Mouse (Mus musculus) heart, postnatal 14 days (tissue): ENCODE results near the gene Samd4b. TPM values are rescaled to one million over a fixed set of nuclear protein-coding genes. Genes with fewer than 3 reads are reported as not detected.

Experiments
- DNase-seq, 2 experiments: peaks; one replicate each; pipeline ENCODE4 v3.0.0; 2021 to 2022
- intact Hi-C: fragments of 180-260 bp; cut with DNase I; formaldehyde crosslinking; loops from one replicate; pipeline ENCODE4 v1.15.1; 2025
- total RNA-seq, 2 experiments: library from RNA; stranded (reverse); gene quantifications; 2 replicates each; pipeline ENCODE4 v1.2.3; 2021

Gene Samd4b
- total RNA-seq, 2 experiments from 2014 or later: 32.1 to 32.4 TPM

GRCm38 (mm10) chr7:28460361-28460760 is 137.6 kb downstream of the Samd4b start:
- no peak for DNase-seq
- intact Hi-C loops: no loop called here

- no peak for DNase-seq
- intact Hi-C loops: no loop called here
These were observed 145.5 kb downstream of the Samd4b start for GRCm38 (mm10) chr7:28452361-28453005.

DNA sequence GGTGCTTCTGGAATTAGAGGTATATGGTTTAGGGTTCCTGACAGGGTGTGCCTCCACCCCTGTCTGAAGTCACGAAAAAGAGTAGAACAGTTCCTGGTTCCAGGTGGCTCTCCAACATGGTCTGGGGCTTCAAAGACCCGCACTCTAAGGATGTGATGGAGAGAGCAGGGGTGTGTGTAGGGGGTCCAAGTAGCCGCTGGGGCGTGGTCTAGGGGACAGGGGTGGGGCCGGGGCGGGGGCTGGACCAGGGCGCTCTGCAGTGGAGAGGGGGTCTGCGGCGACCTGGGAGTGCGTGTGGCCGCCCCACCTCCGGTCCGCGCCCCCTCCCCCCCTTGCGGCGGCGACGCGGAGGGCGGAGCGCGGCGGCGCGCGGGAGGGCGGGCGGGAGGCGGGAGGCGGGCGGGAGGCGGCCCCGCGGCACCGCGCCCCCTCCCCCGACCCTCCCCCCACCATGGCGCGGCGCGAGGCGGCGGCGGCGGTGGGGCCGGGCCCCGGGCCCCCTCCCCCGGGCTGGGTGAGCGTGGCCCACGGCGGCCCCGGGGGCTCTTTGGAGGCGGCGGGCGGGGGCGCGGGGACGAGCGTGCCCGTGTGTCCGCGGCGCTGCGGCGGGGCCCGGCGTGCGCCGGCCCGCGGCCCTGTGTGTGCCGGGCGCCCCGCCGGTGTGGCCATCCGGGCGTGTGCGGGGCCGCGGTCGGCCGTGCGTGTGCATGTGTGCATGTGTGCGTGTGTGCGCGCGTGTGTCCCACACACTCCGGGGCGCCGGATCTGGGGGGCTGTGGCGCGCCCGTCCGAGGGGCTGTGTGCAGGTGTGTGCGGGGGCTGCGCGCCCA is 146.2 kb downstream of the Samd4b start, which contains the start of gene Lrfn1:
Gene Lrfn1 (plus strand): TSS at position 450 of the 830 bp plus-strand sequence.
- peak in 1 of 2 experiments; percentile 34 for DNase-seq
- intact Hi-C loops: no loop called here

GRCm38 (mm10) chr7:28447865-28448820 is 149.8 kb downstream of the Samd4b start:
- intact Hi-C loops: loop anchor here (5.0 kb wide), 1 partner anchor 279 kb away; no protein-coding TSS in a partner anchor
- no peak for DNase-seq

DNA sequence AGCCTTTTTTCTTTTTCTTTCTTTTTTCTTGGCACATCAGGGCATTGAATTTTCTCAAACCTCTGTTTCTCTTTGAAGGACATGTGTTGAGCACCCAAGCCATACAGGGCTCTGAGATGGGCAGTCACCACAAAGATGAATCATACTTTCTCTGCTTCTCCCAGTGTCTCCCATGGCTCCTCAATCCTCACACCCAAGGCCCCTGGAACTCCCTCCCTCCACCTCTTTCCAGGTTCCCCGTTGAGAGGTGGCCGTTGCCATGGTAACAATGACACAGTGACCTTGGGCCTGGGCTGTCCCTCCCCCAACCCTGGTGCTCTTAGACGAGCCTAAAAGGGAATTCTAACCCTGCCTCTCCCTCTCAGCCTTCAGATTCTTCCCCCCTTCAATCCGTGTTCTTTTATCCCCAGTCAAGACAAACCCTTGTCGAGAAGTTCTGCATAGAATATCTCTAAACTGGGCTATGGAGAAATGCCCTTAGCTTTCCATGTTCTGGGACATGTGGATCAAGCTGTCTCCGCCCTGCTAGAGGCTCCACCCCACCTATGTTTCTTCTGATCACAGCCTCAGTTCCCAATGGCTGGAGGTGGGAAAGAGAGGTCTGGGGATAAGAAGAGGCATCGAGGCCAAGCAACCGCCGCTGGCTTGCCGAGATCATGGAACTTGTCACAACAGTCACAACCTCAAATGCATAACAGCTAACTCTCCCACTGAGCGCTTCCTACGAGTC is 150.7 kb downstream of the Samd4b start:
- DNase-seq: no peak
- intact Hi-C loops: loop anchor here (5.0 kb wide), 1 partner anchor 280 kb away; no protein-coding TSS in a partner anchor

GRCm38 (mm10) chr7:28446446-28446845 is 151.5 kb downstream of the Samd4b start:
- peak; percentile 80 to 90 for DNase-seq
- intact Hi-C loops: loop anchor here (1.0 to 5.0 kb wide), 3 partner anchors 82 to 281 kb away; no protein-coding TSS in a partner anchor

DNA sequence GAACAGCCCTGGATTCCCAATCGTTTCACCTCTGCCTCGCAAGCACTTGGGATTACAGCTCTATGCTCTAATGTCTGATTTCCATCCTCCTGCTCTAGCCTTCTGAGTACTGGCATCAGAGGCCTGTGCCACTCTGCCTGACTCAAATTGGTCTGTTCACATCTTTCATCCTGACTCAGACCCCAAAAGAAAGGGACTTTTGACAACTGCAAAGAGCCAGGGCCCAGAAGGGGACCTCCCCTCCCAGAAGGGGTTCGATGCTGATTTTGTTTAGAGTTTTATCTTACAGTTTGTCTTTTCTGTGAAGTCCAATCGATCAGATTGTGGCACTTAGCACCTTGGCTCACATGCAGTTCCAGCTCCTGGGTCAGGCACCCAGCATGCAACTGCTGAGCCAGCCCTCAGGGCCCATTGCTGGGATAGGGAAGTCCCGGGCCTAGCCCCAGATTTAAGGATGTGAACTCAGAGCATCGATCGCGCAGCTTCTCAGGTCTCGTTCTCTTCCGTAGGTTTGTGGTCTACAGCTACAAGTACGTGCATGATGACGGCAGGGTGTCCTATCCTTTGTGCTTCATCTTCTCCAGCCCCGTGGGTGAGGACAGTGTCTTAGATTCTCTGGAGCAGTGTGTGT is 153.5 kb downstream of the Samd4b start:
- DNase-seq: no peak
- intact Hi-C loops: no loop called here

DNA sequence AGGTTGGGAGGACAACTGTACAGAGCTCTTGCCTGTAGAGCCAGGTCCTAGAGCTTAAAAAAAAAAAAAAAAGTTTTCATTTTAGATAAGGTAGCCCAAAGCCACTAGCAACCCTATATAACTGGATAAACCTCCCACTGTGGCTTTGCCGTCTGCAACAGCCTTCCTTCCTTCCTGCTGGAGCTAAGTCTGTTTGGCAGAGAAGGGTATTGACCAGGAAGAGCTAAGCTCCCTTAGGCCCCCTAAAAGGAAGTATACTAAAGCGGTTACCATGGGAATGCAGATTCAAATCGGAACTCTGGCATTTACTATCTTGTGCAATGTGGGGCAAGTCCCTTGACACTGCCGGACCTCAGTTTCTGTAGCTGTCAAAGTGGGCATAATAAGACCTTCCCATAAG is 155.3 kb downstream of the Samd4b start:
- intact Hi-C loops: no loop called here
- DNase-seq: no peak

- intact Hi-C loops: no loop called here
- no peak for DNase-seq
These were observed 156.0 kb downstream of the Samd4b start for GRCm38 (mm10) chr7:28441776-28442485.

- peak; percentile 21 to 28 for DNase-seq
- intact Hi-C loops: no loop called here
These were observed 157.2 kb downstream of the Samd4b start for GRCm38 (mm10) chr7:28440739-28441138.

DNA sequence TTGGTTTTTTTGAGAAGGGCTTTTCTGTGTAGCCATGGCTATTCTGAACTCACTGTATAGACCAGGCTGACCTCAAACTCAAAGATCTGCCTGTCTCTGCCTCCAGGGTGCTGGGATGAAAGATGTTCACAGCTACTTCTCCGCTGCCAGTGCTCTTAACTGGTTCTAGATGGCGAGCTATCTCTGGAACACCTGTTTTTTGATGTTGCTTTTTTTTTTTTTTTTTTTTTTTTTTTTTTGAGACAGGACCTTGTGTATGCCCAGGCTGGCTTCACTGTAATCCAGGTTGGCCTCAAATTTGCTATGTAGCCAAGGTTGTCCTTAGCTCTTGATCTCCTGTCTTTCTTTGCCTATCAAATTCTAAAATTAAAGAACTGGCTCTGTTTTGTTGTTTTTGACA is 159.2 kb downstream of the Samd4b start:
- intact Hi-C loops: no loop called here
- no peak for DNase-seq

- no peak for DNase-seq
- intact Hi-C loops: no loop called here
These were observed 160.0 kb downstream of the Samd4b start for GRCm38 (mm10) chr7:28437964-28438363.

DNA sequence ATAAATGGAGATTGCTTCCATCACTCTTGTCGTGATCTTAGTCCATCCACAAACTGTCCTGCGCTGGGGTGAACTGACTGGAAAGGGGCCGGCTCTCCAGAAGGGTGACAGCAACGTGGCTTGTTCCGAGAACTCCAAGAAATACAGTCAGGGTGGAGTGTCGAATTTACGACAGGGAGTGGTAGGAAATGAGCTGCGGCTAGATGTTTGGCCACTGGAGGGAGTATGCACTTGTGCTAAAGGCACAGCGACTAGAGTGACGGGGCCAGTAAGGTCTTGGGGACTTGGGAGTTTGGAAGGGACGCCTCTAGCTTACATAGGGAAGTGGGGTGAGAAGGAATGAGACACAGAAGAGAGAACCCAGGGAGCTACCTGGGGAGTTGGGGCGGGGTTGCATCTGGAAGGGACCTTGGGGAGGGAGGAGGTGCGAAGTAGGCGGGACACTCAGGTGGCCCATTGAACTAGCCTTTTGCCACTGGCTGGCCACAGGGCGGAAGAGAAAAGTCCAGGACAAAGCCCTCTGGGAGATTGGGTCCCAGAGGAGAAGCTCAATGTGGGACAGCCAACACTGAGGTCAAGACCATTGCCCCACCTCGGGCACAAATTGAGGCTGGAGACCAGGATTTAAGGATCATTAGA is 160.9 kb downstream of the Samd4b start, which contains the start of gene Gmfg:
Gene Gmfg (plus strand): TSS at position 516 of the 639 bp plus-strand sequence.
- peak; percentile 73 to 79 for DNase-seq
- intact Hi-C loops: no loop called here

DNA sequence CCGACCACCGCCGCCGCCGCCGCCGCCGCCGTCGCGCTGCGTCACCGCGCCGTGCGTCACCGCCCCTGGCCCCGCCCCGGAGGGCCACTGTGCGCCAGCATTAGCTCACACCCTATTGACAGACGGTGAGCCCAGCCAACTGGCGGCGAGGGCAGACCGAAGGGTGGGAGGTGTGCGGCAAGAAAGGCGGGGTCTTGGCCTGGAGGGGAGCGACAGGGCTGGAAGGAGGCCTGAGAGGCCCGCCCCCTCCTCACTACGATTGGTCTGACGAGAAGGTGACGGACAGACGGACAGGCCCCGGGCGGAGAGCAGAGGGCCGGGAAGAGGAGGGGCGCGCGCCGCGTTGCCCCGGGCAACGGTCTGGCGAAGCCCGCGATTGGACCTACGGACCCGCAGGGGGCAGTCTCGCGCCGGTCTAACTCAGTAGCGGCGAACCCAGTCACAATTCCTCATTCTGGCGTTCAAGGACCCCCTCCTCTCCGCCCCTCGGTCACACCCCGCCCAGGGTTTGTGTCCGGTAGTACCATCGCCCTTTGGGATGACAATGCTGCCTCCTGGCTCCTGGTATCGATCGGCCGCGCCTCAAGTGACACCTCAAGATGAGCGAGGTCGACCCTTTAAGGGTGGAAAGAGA is 161.6 kb downstream of the Samd4b start:
- intact Hi-C loops: no loop called here
- peak; percentile 100 for DNase-seq

DNA sequence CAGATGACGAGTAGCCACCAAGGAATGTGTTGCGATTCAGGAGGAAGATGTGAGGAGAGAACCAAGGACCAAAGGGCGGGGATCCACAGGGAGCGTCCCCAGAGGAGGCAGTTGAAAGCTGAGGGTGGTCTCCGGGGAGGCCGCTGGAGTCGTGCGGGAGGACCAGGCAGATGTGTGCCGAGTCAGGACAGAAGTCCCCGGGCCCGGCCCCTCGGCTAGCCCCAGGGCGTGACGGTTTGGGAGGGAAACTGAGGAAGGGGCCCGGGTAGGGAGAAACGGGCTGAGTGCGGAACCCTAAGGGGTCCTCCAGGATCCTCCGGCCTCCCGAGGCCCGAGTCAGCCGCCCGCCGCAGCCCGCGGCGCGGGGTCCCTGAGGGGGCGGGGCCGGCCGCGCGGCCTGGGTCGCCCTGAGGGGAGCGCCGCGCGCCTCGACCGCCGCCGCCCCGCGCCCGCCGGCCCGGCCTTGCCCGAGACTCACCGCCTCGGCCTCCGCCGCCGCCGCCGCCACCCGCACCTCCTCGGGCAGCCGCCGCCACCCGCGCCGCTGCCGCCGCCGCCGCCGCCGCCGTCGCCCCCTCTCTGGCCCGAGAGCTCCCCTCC is 162.2 kb downstream of the Samd4b start:
- intact Hi-C loops: loop anchor here (2.0 kb wide), 1 partner anchor 39 kb away; no protein-coding TSS in a partner anchor
- DNase-seq: peak; percentile 30 to 32

- intact Hi-C loops: no loop called here
- DNase-seq: no peak
These were observed 165.7 kb downstream of the Samd4b start for GRCm38 (mm10) chr7:28432252-28432651.

- intact Hi-C loops: no loop called here
- no peak for DNase-seq
These were observed 167.4 kb downstream of the Samd4b start for GRCm38 (mm10) chr7:28430512-28430911.
